Mouse (Mus musculus) spleen, embryonic (tissue): Measurements from ENCODE around the gene Nptx2.

ENCODE experiments used
- CTCF ChIA-PET: fragments of 350-600 bp; sonication (Branson Sonifier 250); formaldehyde crosslinking; loops from one replicate; lab custom pipeline; 2022; lab: Charles Lee

Nptx2 gene

GRCm38 (mm10) chr5:144545653-144546422 is at the start of gene Nptx2:
Gene Nptx2 (plus strand): TSS chr5:144545902.
- CTCF ChIA-PET = no interaction called here

- CTCF ChIA-PET = no interaction called here
These were observed 49.2 kb upstream of the Nptx2 start for GRCm38 (mm10) chr5:144496481-144496880.

DNA sequence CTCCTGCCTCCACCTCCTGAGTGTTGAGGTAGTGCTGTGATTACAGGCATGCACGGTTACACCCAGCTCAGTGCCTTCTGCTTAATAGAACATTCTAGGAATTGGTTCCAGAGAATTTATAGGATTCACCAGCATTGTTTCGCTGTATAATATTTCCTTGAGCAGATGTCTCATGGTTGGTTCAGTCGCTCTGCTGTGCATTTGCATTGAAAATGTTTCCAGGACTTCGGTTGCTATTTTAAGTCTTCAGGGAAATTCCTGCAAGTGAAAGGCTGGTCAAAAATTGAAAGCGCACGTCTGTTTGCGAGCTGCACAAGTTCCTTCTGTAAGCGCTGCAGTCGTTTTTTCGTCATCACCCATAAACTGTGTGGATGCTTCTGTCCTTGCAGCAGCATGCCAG is 41.5 kb upstream of the Nptx2 start:
- CTCF ChIA-PET = no interaction called here

DNA sequence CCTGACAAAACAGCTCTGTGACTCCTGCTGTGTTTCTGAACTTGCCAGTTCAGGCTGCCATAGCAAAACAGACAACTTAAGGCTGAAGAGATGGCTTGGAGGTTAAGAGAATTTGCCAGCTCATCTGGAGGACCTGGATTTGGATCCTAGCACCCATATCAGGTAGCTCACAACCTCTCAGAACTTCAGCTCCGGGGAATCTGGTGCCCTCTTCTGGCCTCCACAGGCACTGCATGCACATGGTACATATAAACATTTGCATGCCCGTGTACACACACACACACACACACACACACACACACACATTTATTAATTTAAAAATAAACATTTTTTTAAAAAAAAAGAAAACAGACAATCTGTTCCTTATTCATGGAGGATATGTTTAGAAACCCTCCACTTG is 40.0 kb upstream of the Nptx2 start:
- CTCF ChIA-PET = no interaction called here

DNA sequence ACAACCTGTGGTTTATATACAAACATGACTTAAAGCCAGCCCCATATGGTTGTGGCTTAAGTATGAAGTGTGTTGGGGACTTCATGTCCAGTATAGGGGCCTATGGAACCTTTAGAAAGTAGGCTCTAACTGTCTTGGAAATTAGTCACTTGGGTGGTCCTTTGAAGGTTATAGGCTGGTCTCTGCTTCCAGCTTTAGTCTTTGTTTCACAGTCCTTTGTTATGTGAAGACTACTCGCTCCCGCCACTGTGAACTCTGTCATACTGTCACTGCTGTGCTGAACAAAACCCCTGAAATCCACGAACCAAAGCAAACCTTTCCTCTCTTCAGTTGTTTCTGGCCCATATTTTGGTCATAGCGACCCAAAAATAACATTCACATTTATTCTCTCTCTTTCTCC is 39.5 kb upstream of the Nptx2 start:
- CTCF ChIA-PET = no interaction called here

GRCm38 (mm10) chr5:144506689-144507552 is 38.8 kb upstream of the Nptx2 start:
- CTCF ChIA-PET = no interaction called here

- CTCF ChIA-PET = no interaction called here
These were observed 36.3 kb upstream of the Nptx2 start for GRCm38 (mm10) chr5:144509431-144509830.

DNA sequence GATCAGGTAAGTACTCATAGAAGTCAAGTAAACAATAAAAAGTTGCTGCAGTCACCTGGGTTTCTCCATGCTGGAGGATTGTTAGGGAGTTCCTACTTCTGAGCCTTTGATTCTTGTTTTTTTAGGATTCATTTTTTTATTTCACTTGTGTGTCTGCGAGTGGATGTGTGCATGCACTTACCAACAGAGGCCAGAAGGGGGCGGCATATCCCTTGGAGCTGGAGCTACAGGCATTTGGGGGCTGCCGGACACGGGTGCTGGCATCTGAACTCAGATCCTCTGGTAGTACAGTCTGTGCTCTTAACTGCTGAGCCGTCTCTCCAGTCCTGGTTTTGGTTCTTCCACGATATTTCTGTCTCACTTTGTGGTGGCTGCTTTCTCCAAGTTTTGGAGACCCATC is 31.0 kb upstream of the Nptx2 start:
- CTCF ChIA-PET = no interaction called here

DNA sequence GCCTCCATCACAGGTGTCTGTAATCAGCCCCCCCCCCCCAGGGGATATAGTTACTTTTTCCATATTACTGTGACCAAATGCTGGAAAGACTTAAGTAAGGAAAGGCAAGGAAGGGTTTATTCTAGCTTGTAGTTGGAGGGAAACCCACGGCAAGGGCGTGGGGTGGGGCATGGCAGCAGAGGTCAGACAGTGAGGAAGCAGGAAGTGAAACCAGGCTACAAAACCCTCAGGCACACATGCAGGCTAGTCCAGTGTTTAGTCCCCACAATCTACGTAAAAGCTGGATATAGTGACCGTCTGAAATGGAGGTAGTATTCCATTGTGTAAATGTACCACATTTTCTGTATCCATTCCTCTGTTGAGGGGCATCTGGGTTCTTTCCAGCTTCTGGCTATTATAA is 30.5 kb upstream of the Nptx2 start:
- CTCF ChIA-PET = no interaction called here

- CTCF ChIA-PET = no interaction called here
These were observed 25.6 kb upstream of the Nptx2 start for GRCm38 (mm10) chr5:144520096-144520495.

GRCm38 (mm10) chr5:144524774-144525173 is 20.9 kb upstream of the Nptx2 start:
- CTCF ChIA-PET = no interaction called here

GRCm38 (mm10) chr5:144529123-144529522 is 16.6 kb upstream of the Nptx2 start:
- CTCF ChIA-PET = no interaction called here

DNA sequence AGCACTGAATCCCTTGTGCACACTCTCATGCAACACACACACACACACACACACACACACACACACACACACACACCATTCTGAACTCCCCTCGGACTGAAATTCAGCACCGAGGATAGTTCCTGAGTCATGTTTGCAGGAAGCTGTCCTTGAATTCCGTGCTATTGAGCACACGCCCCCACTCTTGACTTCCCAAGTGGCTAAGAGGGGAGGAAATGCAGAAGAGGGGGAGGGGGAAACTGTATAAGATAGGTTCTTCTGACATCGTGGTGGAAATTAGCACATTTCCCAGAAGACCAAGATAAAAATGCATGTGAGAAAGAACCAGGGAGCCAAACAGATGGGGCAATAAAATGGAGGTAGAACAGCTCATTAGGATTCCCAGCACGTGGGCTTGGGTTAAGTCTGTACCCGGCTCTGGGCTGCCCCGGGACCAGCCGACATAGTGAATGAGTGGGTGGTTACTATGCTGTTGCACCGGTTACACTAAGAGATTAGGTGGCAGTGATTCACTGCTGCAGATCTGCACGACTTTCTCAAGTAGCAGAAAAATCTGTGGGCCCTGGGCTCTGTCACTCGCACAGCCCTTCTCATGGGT is 2.9 kb upstream of the Nptx2 start:
- CTCF ChIA-PET = no interaction called here

DNA sequence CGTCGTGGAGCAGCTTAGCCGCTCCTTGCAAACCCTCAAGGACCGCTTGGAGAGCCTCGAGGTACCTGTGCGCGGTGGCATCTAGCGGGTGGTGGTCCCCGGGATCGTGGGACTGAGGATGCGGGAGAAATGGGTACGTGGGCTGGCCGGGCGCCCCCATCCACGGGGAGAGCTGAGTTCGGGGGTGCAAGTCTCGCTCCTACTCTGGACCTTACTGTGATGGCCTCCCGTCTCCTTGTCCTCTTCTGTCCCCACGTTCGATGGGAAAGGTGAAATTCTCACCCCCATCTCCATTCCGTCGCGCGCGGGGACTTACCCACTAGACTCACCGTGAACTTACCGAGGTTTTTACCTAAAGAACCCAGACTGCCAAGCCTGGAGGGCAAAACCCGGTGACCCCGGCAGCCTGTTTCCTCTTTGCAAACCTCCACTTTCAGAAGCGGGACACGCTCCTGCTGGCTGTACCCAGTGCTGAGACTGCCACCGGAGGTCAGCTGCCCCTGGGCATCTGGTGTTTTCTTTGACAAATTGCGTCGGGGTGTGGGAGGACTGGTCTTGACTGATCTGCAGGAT is 807 bp downstream of the Nptx2 start:
- CTCF ChIA-PET = no interaction called here

DNA sequence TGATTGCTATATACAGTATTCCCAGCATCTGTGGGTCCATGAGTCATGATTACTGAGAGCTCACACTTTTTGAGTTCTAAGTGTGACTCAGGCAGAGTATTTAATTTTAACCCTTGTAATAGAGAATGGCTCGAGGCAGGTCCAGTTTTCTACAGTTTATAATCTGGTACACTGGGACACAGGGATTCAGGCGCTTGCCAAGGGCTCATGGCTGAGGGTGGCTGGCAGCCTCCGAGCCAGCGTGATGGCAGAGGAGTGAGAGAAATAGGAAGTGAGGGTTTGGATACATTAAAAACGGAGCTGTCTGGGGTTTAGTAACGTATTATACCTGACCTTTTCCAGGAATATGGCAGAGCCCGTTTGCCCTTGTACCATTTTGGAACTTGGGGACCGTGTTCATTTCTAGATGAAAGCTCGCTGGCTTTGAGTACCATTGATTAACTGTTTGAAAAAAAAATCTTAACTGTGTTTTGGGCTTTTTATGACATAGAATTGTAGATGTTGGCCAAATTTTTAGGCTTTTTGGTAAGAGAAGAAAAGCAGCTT is 1.7 kb downstream of the Nptx2 start:
- CTCF ChIA-PET = no interaction called here

DNA sequence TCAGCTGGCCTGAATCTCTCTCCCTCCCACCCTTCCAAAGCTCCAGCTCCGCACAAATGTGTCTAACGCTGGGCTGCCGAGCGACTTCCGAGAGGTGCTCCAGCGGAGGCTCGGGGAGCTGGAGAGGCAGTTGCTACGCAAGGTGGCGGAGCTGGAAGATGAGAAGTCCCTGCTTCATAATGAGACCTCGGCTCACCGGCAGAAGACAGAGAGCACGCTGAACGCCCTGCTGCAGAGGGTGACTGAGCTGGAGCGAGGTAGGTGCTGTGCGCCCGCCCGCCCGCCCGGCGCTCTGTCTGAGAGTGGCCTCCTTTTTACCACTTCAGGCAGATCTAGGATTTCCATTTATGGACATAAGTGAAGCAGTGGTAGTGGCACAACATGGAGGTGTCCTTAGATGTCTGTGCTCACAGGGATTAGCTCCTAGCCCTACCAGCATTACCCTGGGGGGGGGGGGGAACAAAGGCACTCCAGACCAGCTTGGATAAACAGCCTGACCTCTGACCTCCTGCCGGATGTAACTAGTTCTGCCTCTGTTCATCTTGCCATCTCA is 2.5 kb downstream of the Nptx2 start:
- CTCF ChIA-PET = no interaction called here

DNA sequence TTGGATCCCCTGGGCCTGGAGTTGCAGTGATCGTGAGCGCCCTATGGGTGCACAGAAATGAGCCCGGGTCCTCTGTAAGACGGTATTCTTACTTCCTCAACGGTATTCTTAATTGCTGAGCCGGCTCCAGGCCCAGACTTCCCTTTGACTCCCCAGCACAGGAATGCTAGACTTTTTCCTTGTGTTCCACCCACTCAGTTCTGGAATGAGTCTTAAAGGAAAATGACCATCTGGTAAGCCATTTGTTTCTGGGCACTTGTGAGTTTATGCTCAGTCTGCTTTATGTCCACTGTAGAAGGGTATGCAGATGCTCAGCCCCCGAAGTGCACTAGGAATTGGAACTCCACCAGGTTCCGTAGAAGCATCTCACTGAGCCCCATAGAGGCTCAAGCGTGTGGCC is 4.3 kb downstream of the Nptx2 start:
- CTCF ChIA-PET = no interaction called here

DNA sequence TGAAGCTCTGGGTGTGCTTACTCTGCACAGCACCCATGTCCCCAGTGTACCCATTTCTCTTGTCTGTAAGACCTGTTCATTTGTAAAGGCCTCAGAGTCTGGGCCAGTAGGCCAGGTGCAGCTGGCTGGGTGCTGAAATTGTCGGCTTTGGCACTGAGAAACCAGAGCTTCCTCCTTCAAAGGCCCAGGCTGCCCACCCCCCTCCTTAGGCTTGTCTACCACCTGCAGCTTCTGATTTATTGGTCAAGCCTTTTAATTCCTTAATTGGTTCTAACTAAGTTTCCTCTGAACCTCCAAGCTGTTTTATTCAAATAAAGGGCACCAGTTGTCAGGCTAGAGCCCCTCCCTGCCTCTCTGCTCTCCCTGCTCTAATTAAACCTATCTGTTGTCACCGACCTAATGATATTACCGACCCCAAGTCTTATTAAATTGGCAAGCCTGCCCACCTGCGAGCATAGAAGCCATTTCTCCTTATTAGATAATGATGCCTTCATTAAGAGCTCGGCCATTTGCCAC is 5.0 kb downstream of the Nptx2 start:
- CTCF ChIA-PET = no interaction called here

DNA sequence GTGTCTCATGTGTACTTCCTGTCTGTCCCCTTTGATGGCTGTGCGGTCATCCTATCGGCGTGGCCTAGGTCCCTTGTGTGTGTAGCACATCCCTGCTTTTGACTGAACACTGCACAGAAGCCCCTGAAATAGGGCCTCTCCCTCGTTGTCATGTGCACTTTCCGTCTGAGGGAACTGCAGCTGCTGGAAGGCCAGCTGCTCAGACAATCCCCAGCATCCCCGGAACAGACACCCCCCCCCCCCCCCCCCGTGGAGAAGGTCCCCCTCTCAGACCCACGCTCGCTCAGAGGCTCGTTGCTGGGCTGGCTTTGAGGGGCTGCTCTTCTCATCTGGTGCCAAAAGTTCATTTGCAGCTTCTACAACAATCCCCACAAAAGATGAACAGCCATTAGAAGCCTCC is 11.0 kb downstream of the Nptx2 start:
- CTCF ChIA-PET = no interaction called here

GRCm38 (mm10) chr5:144557363-144557762 is 11.7 kb downstream of the Nptx2 start:
- CTCF ChIA-PET = no interaction called here

DNA sequence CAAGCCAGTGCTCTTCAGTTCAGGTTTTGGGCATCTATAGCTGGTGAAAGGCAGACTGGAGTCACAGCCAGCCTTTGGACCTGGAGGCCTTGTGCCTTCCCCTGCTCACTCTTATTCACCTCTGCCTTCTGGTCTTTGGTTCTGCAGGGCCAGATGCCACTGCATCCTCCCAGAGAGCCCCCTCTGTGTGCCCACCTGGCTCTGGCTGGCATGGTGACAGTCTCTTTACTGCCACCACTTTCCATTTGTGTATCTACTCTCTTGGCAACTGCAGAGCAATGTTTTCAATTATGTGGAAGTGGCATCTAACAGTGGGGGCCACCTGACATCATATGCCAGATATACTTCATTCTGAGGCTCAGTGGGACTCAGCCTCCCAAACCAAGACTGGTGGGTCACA is 12.8 kb downstream of the Nptx2 start:
- CTCF ChIA-PET = no interaction called here

DNA sequence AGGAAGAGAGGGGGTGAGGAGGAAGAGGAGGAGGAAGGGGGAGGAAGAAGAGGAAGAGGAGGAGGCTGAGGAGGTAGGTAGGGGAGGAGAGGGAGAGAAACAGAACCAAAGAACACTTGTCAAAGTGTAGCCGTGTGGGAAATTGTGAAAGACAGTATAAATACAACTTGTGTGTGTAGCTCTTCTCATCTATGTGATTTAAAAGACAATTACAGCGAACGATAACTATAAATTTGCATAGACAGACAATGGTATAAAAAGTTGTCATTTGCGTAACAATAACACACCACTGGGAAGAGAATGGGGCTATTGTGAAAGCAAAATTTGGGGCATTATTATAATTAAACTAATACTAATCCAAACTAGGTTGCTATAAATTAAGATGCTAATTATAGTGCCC is 20.0 kb downstream of the Nptx2 start:
- CTCF ChIA-PET = no interaction called here
